Mouse (Mus musculus) cerebellum, adult 2 months (tissue): ENCODE results near the gene Pik3r2. TPM values are rescaled to one million over a fixed set of nuclear protein-coding genes. Genes with fewer than 3 reads are reported as not detected.

Source experiments
- DNase-seq, 2 experiments: peaks; one replicate each; pipeline ENCODE4 v3.0.0; 2021
- H3K27ac ChIP-seq: fragments of 200-500 bp; 2 replicates; pipeline ENCODE4 v1.5.1; 2012; ENCODE audit warnings: low read length, control low read depth, inconsistent platforms; ENCODE audit not compliant: insufficient read depth
- H3K27me3 ChIP-seq: fragments of 200-500 bp; 2 replicates; pipeline ENCODE4 v1.6.1; 2012; ENCODE audit warnings: inconsistent platforms, mild to moderate bottlenecking, low read length, moderate library complexity; ENCODE audit not compliant: control insufficient read depth, insufficient read depth
- H3K4me1 ChIP-seq: fragments of 200-500 bp; 2 replicates; pipeline ENCODE4 v1.6.1; 2011; ENCODE audit warnings: low read length; ENCODE audit not compliant: control insufficient read depth, insufficient read depth
- H3K4me3 ChIP-seq: fragments of 200-500 bp; replicated peaks from 2 replicates; pipeline ENCODE3; 2011; ENCODE audit warnings: mild to moderate bottlenecking, low read depth, low read length, control low read depth; ENCODE audit not compliant: insufficient read depth
- CTCF ChIP-seq: fragments of 200-500 bp; IDR thresholded peaks from 2 replicates; pipeline ENCODE4 v1.5.1; 2011; ENCODE audit warnings: low read depth, mild to moderate bottlenecking, control low read depth, low read length, moderate library complexity, borderline replicate concordance; ENCODE audit not compliant: insufficient read depth
- POLR2A ChIP-seq: fragments of 200-500 bp; IDR thresholded peaks from 2 replicates; pipeline ENCODE4 v1.6.1; 2011; ENCODE audit warnings: low read length, control low read depth, borderline replicate concordance; ENCODE audit not compliant: insufficient read depth
- WGBS: fragments of 180-500 bp; shearing (Covaris S2); methylation state at CpG from one replicate; pipeline ENCODE4 v1.1.7; 2018; 5-methylcytosine and 5-hydroxymethylcytosine counted together
- polyA plus RNA-seq: library from polyadenylated mRNA; depleted of rRNA; stranded (reverse); fragments of >200 nt; gene quantifications from 2 replicates; pipeline ENCODE4 v1.2.3, GENCODE M21; 2012

Gene Pik3r2
- polyA plus RNA-seq, 1 experiment: 150 TPM

DNA sequence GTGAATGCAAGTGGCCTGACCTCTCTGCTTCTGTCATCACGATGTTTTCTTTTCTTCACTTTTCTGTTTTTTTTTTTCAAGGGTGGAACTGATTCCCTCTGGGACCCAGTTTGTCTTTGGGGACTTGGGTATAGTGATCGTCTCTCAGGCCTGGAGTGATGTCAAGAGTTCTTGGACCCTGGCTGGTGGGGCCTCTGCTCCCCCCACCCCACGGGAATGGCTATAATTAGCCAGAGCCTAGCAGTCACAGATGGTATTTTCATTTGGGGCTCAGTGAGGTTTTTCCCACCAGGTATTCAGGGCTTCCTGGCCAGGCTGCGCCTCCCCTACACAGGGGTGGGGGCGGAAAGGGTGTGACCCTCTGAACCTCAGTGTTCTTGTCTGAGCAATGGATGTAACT, 34.9 kb downstream of the Pik3r2 start:
- no peaks in the 10 kb centered on the region for H3K27me3 ChIP-seq

DNA sequence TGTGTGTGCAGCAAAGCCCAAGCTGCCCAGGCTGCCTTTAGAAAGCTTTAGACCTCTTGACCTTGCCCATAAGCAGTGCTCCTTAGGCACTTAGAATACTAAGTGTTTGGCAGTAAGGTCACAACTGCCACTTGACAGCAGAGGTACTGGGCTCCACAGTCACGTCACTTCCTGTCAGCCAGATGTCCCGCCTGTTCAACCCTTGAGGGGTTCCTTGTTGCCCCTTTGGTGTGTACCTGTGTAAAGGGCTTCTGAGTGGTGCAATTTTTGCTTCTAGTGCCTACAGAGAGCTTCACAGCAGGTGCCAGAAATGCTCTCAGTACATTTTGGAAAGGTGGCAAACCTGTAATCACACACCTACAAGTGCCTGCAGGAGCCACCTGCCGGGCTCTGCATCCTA, 38.3 kb downstream of the Pik3r2 start:
- no peak overlapping the region for H3K4me3 ChIP-seq
- TF ChIP-seq CTCF (no peak), POLR2A (no peak)
- no peak overlapping the region for H3K27ac ChIP-seq
- no peaks in the 10 kb centered on the region for H3K4me1 ChIP-seq
- 66% methylated on average over 3 of the region's 3 CpGs for WGBS
- no peaks in the 10 kb centered on the region; the same call in 1 of the 2 replicates for H3K27me3 ChIP-seq
- no peak for DNase-seq

More for the DNA sequence above, 34.9 kb downstream of the Pik3r2 start:
- H3K4me3 ChIP-seq: no peak overlapping the region
- H3K4me1 ChIP-seq: peaks cover 7% of the 10 kb centered on the region; the same call in 1 of the 2 replicates
- TF ChIP-seq CTCF: no peak
- no peak for TF ChIP-seq POLR2A
- no peak overlapping the region for H3K27ac ChIP-seq
- 66% methylated on average over 5 of the region's 5 CpGs for WGBS
- DNase-seq: no peak

DNA sequence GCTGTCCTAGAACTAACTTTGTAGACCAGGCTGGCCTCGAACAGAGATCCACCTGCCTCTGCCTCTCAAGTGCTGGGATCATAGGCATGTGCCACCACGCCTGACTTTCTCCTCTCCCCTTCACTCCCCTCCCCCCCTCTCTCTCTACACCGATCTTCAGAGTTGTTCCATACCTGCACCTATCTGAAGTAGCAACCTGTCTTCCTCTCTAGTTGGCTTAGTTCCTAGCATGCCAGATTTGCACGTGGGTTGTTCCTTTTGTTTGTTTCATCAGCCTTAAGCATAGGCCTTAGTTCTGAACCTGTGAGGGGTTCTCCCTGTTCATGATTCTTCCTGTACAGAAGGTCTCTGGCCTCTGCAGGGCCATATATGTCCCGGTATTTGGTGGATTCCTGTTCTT, 38.8 kb downstream of the Pik3r2 start:
- 68% methylated on average over 5 of the region's 5 CpGs for WGBS
- Histone ChIP-seq H3K4me3 (no peak overlapping the region), H3K27ac (no peak overlapping the region), H3K27me3 (no peaks in the 10 kb centered on the region; the same call in 1 of the 2 replicates), H3K4me1 (no peaks in the 10 kb centered on the region)
- DNase-seq: no peak
- no peak for TF ChIP-seq POLR2A
- no peak for TF ChIP-seq CTCF

DNA sequence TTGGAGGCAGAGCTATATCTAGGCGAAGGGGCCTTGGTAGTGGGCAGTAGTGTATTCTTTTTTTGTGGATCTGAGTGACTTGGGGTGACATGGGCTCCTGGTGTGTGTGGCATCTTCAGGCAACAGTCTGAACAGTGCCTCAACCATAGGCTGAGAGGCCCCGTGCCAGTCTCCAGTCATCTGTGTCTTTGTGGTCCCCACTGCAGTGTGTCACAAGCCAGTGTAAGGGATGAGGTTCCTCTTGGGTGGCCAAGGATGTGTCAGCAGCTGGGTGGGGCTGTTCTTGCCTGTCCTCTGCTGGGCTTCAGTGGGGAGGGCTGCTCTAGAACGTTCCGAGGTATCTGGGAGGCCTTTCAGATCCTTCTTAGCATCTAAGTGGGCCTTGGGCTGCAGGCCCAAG, 45.6 kb downstream of the Pik3r2 start:
- 87% methylated on average over 4 of the region's 4 CpGs for WGBS
- Histone ChIP-seq H3K27me3 (no peaks in the 10 kb centered on the region; the same call in 1 of the 2 replicates), H3K27ac (no peak overlapping the region), H3K4me1 (no peaks in the 10 kb centered on the region), H3K4me3 (no peak overlapping the region)
- TF ChIP-seq POLR2A: no peak
- no peak for TF ChIP-seq CTCF
- DNase-seq: no peak

DNA sequence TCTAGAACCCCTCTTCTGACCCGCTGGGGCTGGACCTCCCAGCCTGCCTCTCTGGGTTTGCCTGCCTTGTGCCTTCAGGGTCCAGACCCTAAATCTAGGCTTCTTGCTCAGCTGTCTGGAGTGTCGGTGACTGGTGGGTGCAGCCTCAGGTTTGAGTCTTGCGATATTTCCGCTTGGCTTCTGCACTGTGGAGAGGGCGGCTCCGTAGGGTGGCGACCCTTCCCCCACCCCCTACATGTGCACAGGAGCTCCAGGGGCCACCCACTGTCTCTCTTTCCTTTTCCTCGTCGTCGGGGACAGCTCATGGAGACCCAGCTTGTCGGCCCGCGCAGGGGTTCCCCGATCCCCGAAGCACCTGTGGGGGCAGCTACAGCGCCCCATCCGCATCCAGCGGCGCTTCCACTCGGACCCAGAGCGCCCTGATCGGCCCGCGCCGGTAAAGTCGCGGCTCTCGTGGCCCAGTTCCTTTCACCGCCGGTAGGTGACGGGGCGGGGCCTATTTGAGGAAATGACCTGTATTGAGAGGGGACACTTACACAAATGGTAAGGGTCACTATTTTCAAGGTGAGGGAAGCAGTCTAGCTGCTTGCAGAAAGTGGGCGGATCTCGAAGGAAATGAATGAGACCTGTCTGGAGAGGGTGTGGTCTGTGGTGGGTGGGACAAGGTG, 46.6 kb downstream of the Pik3r2 start:
- WGBS: 8% methylated on average over 34 of the region's 34 CpGs
- H3K27ac ChIP-seq: no peak overlapping the region
- H3K4me1 ChIP-seq: no peaks in the 10 kb centered on the region
- no peak for DNase-seq
- H3K4me3 ChIP-seq: no peak overlapping the region
- TF ChIP-seq CTCF: 0 out of 2 replicates have a peak, but pooled peaks have one; percentile 13
- TF ChIP-seq POLR2A: no peak
- no peaks in the 10 kb centered on the region; the same call in 1 of the 2 replicates for H3K27me3 ChIP-seq

DNA sequence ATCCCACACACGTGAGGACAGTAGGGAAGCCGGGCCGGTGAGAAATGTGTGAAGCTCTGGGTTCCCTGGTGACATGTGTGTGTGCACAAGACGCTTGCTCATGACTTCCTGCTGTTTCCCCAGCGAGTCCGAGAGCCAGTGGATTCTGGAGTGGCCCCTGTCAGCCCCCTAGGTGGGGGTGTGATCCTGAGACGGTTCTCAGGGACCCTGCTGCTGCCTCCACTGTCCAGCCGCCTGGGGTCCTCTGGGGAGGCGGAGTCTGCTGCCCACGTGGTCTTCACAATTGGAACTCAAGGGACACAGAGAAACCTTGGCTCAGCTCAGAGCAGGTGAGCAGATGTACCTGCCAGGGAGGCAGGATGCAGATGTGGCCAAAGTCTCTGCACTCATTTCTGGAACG, 49.8 kb downstream of the Pik3r2 start:
- 43% methylated on average over 11 of the region's 11 CpGs for whole genome bisulfite sequencing
- H3K4me1 ChIP-seq: no peaks in the 10 kb centered on the region
- DNase-seq: no peak
- no peak overlapping the region for H3K4me3 ChIP-seq
- TF ChIP-seq POLR2A: no peak
- no peak for TF ChIP-seq CTCF
- H3K27me3 ChIP-seq: no peaks in the 10 kb centered on the region; the same call in 1 of the 2 replicates
- H3K27ac ChIP-seq: no peak overlapping the region

DNA sequence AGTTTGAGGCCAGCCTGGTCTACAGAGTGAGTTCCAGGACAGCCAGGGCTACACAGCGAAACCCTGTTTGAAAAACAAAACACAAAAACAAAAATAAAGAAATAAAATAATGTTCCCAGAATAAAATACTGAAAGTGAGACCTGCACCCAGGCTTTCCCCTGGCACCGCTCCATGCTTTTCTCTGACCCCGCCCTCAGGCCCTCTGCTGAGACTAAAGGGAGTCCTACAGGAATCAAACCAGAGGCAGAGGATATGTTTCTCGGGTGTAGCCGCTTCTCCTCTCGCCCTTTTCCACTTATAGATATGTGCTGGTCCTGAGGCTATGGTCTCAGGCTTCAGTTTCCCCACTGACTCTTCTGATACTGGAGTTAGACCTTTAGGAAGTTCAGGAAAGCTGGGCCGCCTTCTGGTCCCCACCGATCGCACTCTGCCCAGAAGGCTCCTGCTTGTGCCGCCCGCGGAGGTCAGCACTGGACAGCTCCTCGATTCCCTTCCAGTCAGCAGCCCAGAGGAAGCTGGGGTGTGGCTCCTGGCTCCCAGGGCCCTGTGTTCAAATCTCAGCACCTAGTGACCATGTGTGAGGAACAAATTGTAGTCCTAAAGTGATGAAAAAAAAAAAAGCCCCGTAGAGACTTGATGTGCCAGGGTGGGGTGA, 50.6 kb downstream of the Pik3r2 start:
- TF ChIP-seq POLR2A (no peak), CTCF (no peak)
- H3K4me3 ChIP-seq: no peak overlapping the region
- H3K4me1 ChIP-seq: no peaks in the 10 kb centered on the region
- H3K27me3 ChIP-seq: no peaks in the 10 kb centered on the region; the same call in 1 of the 2 replicates
- H3K27ac ChIP-seq: no peak overlapping the region
- 47% methylated on average over 14 of the region's 14 CpGs for WGBS
- no peak for DNase-seq

DNA sequence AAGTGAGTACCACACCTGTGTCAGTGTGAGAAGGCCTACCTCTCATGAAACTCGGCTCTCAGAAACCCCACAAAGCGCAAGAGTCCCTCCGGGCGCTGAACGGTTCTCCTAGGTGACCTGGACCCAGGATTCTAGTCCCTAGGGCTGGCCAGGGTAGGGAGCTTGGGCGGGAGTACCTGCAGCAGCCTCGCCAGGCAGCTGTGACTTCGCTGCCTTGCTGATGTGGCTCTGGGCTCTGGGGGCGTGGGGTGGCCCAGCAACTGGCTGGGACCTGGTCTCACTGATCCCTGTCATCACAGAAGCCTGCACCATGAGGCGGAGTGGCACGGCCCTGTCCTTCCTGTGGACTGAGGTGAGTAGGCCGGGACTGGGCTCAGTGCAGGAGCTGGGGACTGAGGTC, 52.3 kb downstream of the Pik3r2 start:
- WGBS: 82% methylated on average over 12 of the region's 12 CpGs
- Histone ChIP-seq H3K4me1 (no peaks in the 10 kb centered on the region), H3K27ac (no peak overlapping the region), H3K27me3 (no peaks in the 10 kb centered on the region; the same call in 1 of the 2 replicates), H3K4me3 (no peak overlapping the region)
- TF ChIP-seq CTCF (no peak), POLR2A (no peak)
- no peak for DNase-seq
